Comparison of ENCODE assay signal across 11 mouse cellular contexts in the genomic region with DNA sequence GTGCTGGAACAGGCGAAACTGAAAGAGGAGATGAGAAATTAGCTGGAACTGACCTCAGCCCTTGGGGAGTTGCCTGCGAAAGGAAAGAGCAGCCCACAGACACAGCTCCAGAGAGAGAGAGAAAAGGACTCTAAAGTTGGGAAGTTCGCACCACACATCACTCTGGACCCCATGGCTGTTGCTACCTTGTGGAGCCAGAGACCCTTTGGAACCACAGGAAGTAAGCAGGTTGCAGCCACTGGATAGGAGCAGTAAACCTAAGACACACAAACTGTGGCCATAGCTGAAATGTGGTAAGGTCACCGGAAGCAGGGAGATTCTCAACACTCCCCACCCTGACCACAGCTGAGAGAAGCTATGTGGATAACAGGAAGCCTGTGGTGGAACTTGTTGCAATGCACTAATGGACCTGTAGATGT. TPM values are rescaled to one million over a fixed set of nuclear protein-coding genes. Genes with fewer than 3 reads are reported as not detected.
DNase-seq lines count a peak whose midpoint lies in the region; ATAC-seq and TF ChIP-seq lines count a peak whose summit lies in the region.
"Had no signal": no experiment of that assay in that cellular context is flagged by ENCODE, and none has a peak within 500 bp of the region (broad histone marks: within the 10 kb centered on the region; RNA-seq: fewer than 3 reads in every experiment).

No protein-coding gene starts in this region.

- peaks cover 20% of the 10 kb centered on the region for H3K4me1 ChIP-seq in brown adipose tissue, adult 24 weeks (ENCODE audit: control insufficient read depth, insufficient read depth, insufficient read length, low read length)

- peak overlapping the region; percentile 86 for H3K27ac ChIP-seq in gastrocnemius, adult 2 months
- peak overlapping the region; percentile 77 for H3K27ac ChIP-seq in brown adipose tissue, adult 24 weeks (replicated peaks; ENCODE audit: low read depth, low read length)
- H3K27ac ChIP-seq: heart, embryonic 15.5 days had no signal

- peak; percentile 48 for DNase-seq in gastrocnemius, adult 2 months
- DNase-seq in gastrocnemius, postnatal 25 days = no peak
- DNase-seq in 3T3-L1 (ENCODE audit: low read depth, low spot score) = peak; percentile 35
- DNase-seq in left cerebral cortex, postnatal 14 days (ENCODE audit: low spot score in 2 of 2) = no peak
- DNase-seq in kidney, postnatal 25 days = no peak
- no peak for DNase-seq in urinary bladder, postnatal 14 days (ENCODE audit: low spot score)
- DNase-seq: kidney, adult 11 months; layer of hippocampus, adult 9-11 months had no signal

- intact Hi-C loops in gastrocnemius, adult 2 months (cut with DNase I) = no loop called here
- intact Hi-C loops in left cerebral cortex, postnatal 14 days (cut with DNase I) = no loop called here

- TF ChIP-seq CTCF in gastrocnemius, adult 2 months (IDR thresholded peaks at IDR 0.05) = no peak

- peak; percentile 35; the same call in 1 of the 2 replicates for ATAC-seq in megakaryocyte-erythroid progenitor cell, adult 5-6 weeks (replicated peaks; ENCODE audit: low FRiP score, low TSS enrichment, poor library complexity, severe bottlenecking)

- H3K4me3 ChIP-seq in gastrocnemius, adult 2 months = no peak overlapping the region
- peak overlapping the region; percentile 6; the same call in 1 of the 2 replicates for H3K4me3 ChIP-seq in brown adipose tissue, adult 24 weeks (ENCODE audit: insufficient read depth, low read depth, low read length)
- H3K4me3 ChIP-seq: heart, embryonic 15.5 days had no signal

RNA-seq across cellular contexts. Expression of a gene that starts 2.1 kb away (rescaled TPM):
- total RNA-seq in gastrocnemius, adult 2 months (2021) = 10 to 100 TPM; 54.9 to 72.1 TPM
- 10 to 100 TPM; 31.3 to 39.1 TPM for total RNA-seq in gastrocnemius, postnatal 25 days (2021)
- polyA plus RNA-seq in brown adipose tissue, adult 24 weeks (2012; ENCODE audit: insufficient read depth, insufficient read length, missing spikeins) = 46.7 and 49.3 TPM in 2 replicates
- total RNA-seq in megakaryocyte-erythroid progenitor cell, adult 5-6 weeks (2014; fragmentation: Nextera tagmentation) = 1.8 and 12.0 TPM in 2 replicates
- total RNA-seq in megakaryocyte-erythroid progenitor cell, adult 5-6 weeks (2017) = 4.0 and 11.0 TPM in 2 replicates
- total RNA-seq in left cerebral cortex, postnatal 14 days (2021) = under 1 TPM; 0.77 to 0.99 TPM

Comparison
In these comparisons a context has a peak if more than half of its experiments do, and no peak if none do; other contexts are left out.
1. DNase-seq: peak in gastrocnemius, adult 2 months (single experiment) and 3T3-L1 (single experiment); none in gastrocnemius, postnatal 25 days (single experiment), left cerebral cortex, postnatal 14 days (0 of 2), kidney, postnatal 25 days (0 of 2) and urinary bladder, postnatal 14 days (single experiment).